Mouse (Mus musculus): Measurements from ENCODE around the gene Slc6a21. TPM values are rescaled to one million over a fixed set of nuclear protein-coding genes. Genes with fewer than 3 reads are reported as not detected.

The Slc6a21 gene
- total RNA-seq, 2 experiments from 2014 or later = 0.23 TPM; not detected in 1

DNA sequence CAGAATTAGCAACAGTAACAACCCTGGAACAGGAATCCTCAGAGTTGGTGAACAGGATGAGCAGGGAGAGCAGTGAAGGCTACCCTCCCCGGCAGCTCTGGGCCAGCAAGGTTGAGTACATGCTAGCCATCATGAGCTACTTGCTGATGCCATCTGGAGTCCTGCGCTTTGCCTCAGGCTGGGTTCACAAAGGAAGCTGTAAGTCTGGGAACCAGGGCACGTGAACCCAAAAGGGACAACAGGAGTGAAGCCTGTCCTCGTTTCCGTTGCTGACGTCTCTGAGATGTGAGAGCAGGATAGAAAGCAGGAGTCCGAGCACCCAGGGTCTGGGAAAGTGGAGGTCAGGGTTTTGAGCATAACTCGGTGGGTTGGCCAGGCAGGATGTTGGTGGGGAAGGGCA, 18.0 kb upstream of the Slc6a21 start:
- DNase-seq (ENCODE audit: extremely low spot score in 1 of 2, low spot score in 2 of 2) = no peak
- Histone ChIP-seq H3K4me3 (no peak overlapping the region), H3K27ac (no peak overlapping the region)
- TF ChIP-seq CTCF (IDR thresholded peaks at IDR 0.05) = no peak
- intact Hi-C loops (cut with DNase I) = no loop called here

DNA sequence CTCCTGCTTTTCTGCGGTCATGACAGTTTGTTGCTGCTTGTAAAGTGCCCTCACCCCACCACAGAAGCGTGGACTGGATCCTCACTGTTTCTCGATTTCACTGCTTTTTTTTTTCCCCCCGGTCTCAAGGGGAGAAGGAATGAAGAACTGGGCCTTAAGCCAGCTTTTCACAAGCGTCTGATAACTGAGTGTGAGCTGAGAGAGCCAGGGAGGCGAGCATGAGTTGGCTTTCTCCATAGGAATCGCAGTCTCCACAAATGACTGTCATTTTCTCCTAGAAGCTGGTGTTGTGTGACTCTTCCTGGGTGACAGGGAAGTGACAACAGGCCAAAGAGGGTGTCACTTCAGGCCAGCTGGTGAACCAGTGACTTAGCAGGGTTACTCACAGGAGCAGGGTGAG, 15.0 kb upstream of the Slc6a21 start:
- intact Hi-C loops (cut with DNase I) = no loop called here
- Histone ChIP-seq H3K4me3 (no peak overlapping the region), H3K27ac (peak overlapping the region; percentile 51; the same call in 1 of the 2 replicates)
- TF ChIP-seq CTCF (IDR thresholded peaks at IDR 0.05) = no peak
- DNase-seq (ENCODE audit: extremely low spot score in 1 of 2, low spot score in 2 of 2) = no peak

DNA sequence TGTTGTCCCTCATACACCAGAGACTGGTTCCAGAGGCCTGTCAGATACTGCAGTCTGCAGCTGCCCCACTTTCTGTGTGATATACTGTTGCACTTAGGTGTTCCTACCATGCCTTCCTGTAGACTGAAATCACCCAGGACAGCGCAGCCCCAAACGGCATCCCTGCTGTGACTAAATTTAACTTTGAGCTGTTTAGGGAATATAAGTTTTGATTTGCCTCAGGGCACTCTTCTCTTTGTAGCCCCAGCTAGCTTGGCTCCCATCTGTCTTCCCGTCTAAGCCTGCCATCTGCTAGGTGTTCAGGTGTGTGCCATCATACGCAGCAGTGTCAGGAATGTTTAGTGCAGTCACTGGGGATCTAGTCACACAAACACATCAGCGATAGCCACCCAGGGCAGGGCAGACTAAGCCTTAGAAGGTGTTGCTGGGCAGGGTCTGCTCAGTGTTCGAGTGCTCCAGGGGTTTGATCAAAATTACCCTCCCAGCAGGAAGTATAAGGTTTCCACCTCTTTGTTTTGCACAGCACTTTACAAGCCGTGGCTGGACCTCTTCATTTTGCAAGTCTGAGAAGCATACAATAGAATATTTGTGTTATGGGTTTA, 14.2 kb upstream of the Slc6a21 start:
- no peak overlapping the region for H3K4me3 ChIP-seq
- H3K27ac ChIP-seq = 0 out of 2 replicates have a peak overlapping the region, but pooled peaks have one; percentile 51
- DNase-seq (ENCODE audit: extremely low spot score in 1 of 2, low spot score in 2 of 2) = no peak
- TF ChIP-seq CTCF (IDR thresholded peaks at IDR 0.05) = no peak
- intact Hi-C loops (cut with DNase I) = no loop called here

DNA sequence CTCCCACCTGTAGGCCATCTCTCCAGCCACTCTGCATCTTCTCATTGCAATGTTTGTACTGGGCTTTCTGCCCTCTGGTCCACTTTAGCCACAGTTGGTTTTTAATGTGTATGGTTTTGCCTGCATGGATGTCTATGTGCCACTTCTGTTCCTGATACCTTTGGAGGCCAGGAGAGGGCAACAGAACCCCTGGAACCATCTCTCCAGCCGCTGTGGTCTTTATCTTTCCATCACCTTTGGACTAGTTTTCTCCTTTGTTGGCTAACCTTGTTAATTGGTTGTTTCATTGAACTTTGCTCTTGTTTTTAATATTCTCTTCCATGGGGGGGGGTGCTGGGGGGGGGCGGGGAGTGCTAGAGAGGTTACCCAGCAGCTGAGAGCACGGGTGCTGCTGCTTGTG, 13.0 kb upstream of the Slc6a21 start:
- H3K27ac ChIP-seq = no peak overlapping the region
- intact Hi-C loops (cut with DNase I) = no loop called here
- TF ChIP-seq CTCF (IDR thresholded peaks at IDR 0.05) = no peak; the same call in 1 of the 2 replicates
- DNase-seq (ENCODE audit: extremely low spot score in 1 of 2, low spot score in 2 of 2) = no peak
- H3K4me3 ChIP-seq = no peak overlapping the region

DNA sequence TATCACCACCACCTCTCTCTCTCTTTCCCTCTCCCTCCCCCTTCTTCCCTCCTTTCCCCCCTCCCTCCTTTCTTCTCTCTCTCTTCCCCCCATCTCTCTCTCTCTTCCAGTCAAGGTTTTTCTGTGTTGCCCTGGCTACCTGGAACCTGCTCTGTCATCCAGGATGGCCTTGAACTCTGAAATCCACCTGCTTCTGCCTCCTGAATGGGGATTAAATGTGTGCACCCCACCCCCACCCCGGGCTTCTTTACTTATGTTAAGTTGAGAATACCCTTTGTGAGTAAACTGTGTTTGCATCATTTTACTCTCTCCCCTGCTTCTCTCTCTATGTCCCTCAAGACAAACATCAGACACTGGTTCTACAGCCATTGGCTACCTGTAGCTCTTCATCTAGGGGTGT, 11.8 kb upstream of the Slc6a21 start:
- no peak overlapping the region for H3K4me3 ChIP-seq
- TF ChIP-seq CTCF (IDR thresholded peaks at IDR 0.05) = no peak
- intact Hi-C loops (cut with DNase I) = no loop called here
- no peak overlapping the region for H3K27ac ChIP-seq
- DNase-seq (ENCODE audit: extremely low spot score in 1 of 2, low spot score in 2 of 2) = no peak

DNA sequence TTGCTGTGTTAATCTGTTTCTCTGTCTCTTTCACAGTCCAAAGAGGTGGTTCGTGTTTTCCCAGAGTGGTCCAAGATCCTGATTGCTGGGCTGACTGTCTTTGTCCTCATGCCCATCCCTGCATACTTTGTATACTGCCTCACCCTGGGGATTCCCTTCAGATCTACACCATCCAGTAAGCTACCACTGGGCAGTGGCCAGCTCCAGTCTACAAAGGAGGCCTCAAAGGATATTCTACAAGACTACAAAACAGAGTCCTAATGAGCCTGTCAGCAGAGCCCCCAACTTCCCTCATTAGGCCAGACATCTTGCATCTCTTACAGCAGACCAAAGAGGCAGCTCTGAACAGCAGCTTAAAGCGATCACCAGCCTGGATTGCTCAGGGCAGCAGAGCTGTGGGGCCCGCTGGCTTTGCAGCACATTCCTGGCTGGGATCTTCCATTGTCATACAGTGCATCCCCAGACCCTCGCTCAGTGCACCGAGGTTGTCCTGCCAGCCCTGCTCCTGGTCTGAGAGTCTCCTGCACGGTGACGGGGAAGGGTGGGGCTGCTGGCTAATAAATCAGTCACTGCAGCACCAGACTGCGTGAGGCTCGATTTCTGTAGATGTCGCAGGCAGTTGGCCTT, 4.4 kb upstream of the Slc6a21 start:
- no peak for DNase-seq (ENCODE audit: extremely low spot score in 1 of 2, low spot score in 2 of 2)
- no peak for TF ChIP-seq CTCF (IDR thresholded peaks at IDR 0.05)
- intact Hi-C loops (cut with DNase I) = no loop called here

DNA sequence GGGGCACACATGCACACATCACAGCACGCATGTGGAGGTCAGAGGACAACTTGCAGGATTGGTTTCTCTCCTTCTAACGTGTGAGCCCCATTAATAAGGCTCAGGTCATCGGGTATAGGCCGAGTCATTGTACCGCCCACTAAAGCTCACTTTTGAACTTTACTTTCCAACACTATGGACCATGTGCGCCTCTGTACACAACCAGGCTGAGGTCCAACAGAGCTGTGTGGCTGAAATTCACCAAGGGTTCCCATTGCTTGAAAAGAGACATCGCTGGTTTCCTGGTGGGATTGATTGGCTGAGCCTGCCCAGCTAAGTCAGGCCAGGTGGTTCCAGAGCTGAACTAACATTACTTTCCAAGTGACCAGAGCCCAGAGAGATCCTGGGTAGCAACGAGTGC, 3.6 kb upstream of the Slc6a21 start:
- H3K4me3 ChIP-seq = no peak overlapping the region
- H3K27ac ChIP-seq = no peak overlapping the region
- intact Hi-C loops (cut with DNase I) = no loop called here
- TF ChIP-seq CTCF (IDR thresholded peaks at IDR 0.05) = no peak
- DNase-seq (ENCODE audit: extremely low spot score in 1 of 2, low spot score in 2 of 2) = no peak

More for the DNA sequence above, 4.4 kb upstream of the Slc6a21 start:
- Histone ChIP-seq H3K4me3 (no peak overlapping the region), H3K27ac (no peak overlapping the region)

DNA sequence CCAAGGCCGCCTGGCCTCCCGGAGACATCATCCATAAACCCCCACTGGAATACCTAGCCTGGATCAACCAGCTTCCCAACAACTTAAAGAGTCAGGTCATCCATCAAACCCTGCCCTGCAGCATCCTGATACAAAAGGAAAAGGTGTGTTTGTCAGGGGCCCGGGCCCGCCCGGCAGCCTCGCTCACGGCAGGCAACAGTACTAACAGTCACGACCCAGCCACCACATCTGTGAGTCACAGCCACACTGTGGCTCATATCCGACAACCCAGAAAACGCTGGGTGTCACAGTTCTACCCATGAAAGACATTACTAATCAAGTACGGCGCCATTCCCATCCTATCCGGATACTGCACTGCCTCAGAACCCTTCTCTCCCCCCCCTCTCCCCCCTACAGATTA, 9.2 kb downstream of the Slc6a21 start:
- intact Hi-C loops (cut with DNase I) = no loop called here
- no peak for TF ChIP-seq CTCF (IDR thresholded peaks at IDR 0.05)

DNA sequence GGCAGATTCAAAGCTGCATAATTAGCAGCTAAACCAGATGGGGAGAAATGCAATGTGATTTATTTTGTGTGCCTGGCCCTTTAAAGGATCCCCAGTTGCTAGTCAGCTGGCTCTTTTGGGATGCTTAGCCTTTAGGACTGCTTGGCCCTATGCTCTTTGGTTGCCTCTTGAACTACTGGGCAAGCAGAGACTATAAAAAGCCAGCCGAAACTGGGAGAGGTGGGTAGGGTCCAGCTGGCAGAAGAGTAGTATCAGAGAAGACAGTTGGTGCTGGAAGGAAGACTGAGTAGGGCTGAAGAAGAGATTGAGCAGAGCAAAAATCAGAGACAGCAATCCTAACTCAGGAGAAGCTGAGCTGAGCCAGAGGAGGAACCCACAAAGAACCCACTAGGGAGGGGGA, 19.3 kb downstream of the Slc6a21 start:
- TF ChIP-seq CTCF (IDR thresholded peaks at IDR 0.05) = no peak
- DNase-seq (ENCODE audit: extremely low spot score in 1 of 2, low spot score in 2 of 2) = no peak
- Histone ChIP-seq H3K4me3 (no peak overlapping the region), H3K27ac (no peak overlapping the region)
- intact Hi-C loops (cut with DNase I) = loop anchor here (5.0 kb wide), 2 partner anchors 89 to 214 kb away; no protein-coding TSS in a partner anchor

More for the DNA sequence above, 9.2 kb downstream of the Slc6a21 start:
- no peak overlapping the region for H3K27ac ChIP-seq
- no peak overlapping the region for H3K4me3 ChIP-seq
- no peak for DNase-seq (ENCODE audit: extremely low spot score in 1 of 2, low spot score in 2 of 2)

DNA sequence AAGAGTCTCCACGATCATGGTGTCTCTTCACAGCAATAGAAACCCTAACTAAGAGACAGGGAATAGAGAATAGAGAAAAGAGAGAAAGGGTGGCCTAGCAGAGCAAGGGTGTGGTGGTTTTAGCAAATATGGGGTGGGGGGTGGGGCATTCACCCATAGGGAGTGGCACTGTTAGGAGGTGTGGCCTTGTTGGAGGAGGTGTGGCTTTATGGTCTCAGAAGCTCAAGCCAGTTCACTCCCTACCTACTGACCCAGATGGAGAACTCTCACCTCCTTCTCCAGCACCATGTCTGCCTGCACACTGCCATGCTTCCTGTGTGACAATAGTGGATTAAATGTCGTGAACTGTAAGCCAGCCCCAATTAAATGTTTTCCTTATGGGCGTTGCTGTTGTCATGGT, 20.2 kb downstream of the Slc6a21 start:
- intact Hi-C loops (cut with DNase I) = loop anchor here (5.0 kb wide), 2 partner anchors 90 to 215 kb away; no protein-coding TSS in a partner anchor
- no peak for DNase-seq (ENCODE audit: extremely low spot score in 1 of 2, low spot score in 2 of 2)
- Histone ChIP-seq H3K4me3 (no peak overlapping the region), H3K27ac (peak overlapping the region; percentile 44)
- no peak for TF ChIP-seq CTCF (IDR thresholded peaks at IDR 0.05)

DNA sequence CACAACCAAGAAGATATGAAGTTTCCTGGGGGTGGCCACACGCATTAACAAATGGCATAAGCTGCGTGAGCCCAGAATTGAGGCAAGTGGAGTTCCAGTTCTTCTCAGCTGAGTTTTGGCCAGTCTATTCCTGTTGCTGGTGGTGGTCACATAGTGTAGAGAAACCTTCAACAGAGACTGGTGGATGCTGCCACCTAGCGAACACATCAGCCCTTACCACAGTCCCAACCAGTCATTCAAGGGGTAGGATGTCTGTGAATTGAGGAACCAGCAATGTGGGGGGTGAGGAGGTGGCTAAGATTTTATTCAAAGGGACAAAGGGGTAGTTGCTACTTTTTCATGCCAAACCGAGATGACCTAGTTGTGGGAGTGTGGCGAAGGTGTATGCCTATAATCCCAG, 22.4 kb downstream of the Slc6a21 start:
- H3K27ac ChIP-seq = peak overlapping the region; percentile 70
- no peak overlapping the region for H3K4me3 ChIP-seq
- peak; percentile 64 to 69 for DNase-seq (ENCODE audit: extremely low spot score in 1 of 2, low spot score in 2 of 2)
- intact Hi-C loops (cut with DNase I) = loop anchor here (1.0 to 5.0 kb wide), 4 partner anchors 41 to 217 kb away; no protein-coding TSS in a partner anchor
- peak; percentile 68 for TF ChIP-seq CTCF (IDR thresholded peaks at IDR 0.05)

DNA sequence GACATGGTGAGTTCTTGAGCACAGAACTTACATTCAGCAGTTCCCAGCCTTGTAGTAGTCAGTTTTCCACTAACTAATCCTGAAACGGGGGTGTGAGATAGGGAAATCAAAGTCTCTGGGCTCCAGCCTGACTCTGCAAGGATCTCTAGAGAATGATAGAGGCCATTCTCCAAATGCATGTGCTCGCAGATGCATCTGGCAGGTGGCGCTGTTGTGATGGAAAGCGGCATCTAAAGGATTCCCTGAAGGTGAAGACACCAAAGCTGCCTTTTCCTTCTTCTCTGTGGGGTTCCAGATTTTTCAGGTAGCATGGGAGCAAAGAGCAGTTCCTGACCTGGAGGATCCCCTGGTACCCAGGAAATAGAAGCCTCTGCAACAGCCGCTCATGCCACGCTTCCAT, 23.0 kb downstream of the Slc6a21 start:
- TF ChIP-seq CTCF (IDR thresholded peaks at IDR 0.05) = peak; percentile 73
- intact Hi-C loops (cut with DNase I) = loop anchor here (2.0 kb wide), 1 partner anchor 41 kb away; no protein-coding TSS in a partner anchor
- peak; percentile 62 to 80 for DNase-seq (ENCODE audit: extremely low spot score in 1 of 2, low spot score in 2 of 2)
- Histone ChIP-seq H3K27ac (peak overlapping the region; percentile 70), H3K4me3 (no peak overlapping the region)

DNA sequence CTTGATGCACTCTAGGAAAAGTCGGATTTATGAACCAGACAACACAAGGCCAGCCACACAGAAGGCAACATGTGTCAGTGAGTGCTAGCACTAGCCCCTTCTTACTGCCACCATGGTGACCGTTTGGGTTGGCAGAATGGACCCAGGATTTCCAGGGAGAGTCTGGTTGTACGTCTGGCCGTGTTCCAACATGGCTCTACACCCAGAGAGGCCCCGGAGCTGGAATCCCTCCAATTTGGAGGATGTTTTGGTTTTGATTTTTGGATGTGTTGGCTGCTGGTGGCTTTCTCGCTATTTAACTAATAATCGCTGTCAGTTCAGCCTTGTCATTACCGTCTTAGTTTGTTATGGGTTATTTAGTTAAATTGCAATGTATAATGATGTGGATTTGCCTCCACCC, 25.3 kb downstream of the Slc6a21 start:
- no peak for DNase-seq (ENCODE audit: extremely low spot score in 1 of 2, low spot score in 2 of 2)
- intact Hi-C loops (cut with DNase I) = no loop called here
- H3K27ac ChIP-seq = no peak overlapping the region
- no peak overlapping the region for H3K4me3 ChIP-seq
- no peak for TF ChIP-seq CTCF (IDR thresholded peaks at IDR 0.05)

All from left cerebral cortex, adult 2 months (tissue).